Mouse (Mus musculus) cerebral cortex, adult 2 months (tissue): Measurements from ENCODE around the gene Eng.

Source experiments
- WGBS: fragments of 180-500 bp; shearing (Covaris S2); methylation state at CpG from one replicate; pipeline ENCODE4 v1.1.7; 2018; 5-methylcytosine and 5-hydroxymethylcytosine counted together

Eng gene

DNA sequence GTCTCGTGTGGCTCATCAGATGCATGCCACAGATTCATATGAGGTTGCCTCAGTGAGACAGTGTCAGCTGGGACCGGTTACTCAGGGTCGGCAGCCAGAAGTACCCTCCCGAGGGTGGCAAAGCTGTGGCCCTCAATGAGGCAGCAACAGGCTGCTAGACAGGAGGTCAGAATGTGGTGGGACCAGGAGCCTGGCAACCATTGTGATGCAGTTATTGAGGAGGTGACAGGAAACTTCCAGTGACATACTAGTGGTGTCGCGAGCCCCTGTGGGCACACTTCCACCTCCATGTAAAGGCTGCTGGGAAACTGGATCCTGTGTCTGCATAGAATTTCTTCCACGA lies 24.9 kb upstream of the Eng start, which contains the start of gene Ak1:
Gene Ak1, plus strand, starts transcription at position 242 of the 343 bp plus-strand sequence.
- 41% methylated on average over 7 of the region's 7 CpGs for WGBS

DNA sequence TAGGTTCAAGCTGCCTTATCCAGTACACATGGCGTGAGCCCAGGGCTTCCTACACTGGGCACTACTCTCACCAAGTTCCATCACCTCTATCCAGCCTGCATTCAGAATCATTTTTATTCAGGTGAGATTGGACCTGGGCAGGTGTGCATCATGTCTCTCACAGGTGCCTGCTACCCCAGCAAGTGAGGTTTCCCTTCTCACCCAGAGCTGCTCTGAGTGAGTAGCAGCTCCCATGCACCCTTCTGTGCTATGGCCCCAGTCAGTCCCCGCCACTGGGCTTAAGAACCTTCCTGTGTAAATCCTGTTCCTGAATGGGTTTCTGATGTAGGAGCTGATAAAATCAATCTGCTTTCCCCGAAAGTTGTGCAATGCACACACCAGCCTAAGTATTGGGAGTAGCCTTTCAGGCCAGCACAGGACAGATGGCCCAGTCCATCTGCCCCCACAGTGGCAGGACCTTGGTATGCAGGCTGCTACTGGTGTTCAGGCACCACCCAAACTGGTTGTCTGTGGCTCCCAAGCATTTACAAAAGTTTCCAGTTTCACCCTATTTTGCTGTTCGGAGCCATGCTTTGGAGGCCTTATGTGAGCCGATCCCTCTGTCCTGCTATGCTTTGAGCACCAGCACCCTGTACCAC lies 22.2 kb upstream of the Eng start:
- WGBS, result 87% methylated on average over 5 of the region's 5 CpGs

DNA sequence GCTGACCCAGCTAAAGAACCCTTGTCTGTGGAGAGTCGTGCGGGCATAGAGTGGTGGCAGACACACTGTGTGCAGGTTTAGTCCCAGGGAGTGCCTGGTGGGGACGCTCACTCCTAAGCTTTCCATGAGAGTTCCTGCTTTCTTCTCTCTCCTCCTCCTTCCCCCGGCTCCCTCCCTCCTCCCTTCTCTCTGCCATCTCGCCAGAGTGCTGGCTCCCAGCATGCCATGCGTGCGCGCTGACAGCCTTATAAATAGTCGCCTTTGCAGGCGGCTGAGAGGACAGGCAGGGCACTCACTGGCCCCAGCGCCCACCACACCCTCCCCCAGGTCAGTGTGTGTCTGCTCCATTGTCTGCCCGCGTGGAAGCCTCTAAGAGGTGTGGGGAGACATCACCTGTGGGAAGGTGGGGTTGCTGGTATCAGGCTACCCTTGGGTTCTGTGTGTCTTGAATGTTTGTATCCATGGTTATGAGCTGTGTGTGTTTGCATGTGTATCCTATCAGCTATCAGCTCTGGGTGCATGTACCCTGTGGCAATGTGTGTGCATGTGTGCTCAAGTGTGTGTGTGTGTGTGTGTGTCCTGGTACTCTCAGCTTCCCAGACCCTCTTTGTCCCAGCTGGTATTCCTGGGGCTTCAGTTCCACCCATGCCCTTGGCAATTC lies 21.1 kb upstream of the Eng start:
- 5% methylated on average over 13 of the region's 13 CpGs for WGBS

DNA sequence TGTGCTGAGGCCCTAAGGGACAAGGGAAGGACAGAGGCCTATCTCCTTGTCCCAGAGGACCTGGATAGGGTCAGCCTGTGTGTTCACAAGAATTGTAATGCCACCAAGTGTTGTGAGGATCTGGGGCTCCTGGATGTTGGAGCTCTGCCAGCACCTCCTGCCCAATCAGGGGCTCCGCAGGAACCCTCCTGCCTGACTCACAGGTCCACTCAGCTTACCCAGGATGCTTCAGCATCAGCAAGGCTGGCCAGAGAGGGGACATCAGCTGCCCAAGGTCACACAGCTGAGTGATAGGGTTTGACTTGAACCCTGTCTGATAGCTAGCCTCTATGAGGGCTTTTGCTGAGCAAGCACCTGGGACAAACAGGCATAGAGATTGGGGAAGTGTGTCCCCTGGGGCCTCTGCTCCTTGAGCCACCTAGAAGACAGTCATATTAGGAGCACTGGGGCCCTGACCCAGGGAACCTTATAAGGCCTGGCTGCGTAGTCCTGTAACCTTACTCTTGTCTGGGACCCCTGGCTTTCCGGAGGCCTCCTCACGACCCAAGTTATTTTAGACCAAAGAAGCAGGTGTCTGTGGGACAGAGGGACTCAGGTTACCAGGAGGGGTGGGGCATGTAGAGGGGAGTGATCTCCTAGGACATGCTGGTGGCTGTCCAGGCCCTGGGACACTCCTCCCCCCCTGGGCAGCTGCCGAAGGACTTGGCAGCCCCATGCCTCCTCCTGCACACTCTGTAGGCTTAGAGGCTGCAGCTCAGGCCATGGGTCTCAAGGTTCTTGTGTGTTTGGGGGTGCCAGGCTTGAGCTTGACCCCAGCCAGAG lies 20.3 kb upstream of the Eng start:
- whole genome bisulfite sequencing, result 31% methylated on average over 5 of the region's 5 CpGs

DNA sequence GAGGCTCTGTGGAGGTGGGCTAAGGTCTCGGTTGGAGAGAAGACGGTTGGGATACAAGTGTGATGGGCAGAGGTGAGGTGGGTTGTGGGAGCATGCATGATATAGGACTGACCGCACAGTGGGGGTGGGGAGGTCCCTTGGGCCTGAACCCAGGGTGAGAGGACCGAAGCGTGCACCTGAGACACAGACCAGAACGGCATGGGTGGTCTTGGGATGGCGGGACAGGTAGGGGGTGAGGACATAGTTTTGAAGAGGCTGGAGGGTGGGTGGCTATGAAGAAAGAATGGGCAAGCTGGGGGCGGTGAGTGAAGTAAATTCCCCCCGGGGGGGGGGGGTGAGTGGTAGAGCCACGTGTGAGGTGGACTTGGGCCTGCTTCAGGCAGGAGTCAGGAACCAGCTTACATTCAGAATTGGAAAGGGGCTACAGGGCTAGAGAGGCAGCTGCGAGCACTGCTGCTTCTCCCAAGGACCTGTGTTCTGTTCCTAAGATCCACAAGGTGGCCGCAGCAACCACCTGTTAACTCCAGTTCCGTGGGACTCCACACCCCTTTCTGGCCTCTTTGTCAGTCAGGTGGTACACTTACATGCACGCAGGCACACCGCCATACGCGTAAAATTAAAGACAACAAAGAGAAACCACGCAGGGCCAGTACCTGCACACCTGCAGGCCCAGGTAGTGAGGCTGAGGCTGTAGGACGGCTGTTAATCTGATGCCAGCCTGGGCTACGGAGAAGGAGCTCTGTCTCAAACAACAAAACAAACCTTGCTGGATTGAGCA lies 18.9 kb upstream of the Eng start:
- 58% methylated on average over 20 of the region's 20 CpGs for WGBS

DNA sequence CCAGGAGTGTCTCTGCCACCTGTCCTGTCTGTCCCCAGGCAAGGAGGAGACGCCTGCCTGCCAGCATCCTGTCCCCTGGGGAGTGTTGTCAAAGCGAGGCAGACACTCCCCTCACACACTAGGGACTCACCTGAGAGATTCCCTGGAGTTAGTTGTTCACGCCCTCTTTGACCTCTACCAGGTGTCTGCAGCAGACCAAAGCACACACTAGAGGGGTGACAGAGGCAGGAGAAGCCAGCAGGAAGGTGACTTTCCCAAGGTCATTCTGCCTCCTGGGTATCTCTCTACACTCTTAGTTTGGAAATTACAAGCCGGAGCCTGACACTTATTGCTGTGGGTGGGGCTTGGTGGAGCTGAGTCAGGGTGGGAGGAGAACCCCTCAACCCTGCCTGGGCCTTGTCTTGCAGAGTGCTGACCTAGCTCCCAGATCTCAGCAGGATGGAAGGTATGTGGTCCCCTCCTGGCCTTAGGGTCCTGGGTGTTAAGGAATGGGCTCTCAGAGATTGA lies 18.3 kb upstream of the Eng start:
- WGBS, result 60% methylated on average over 4 of the region's 4 CpGs

DNA sequence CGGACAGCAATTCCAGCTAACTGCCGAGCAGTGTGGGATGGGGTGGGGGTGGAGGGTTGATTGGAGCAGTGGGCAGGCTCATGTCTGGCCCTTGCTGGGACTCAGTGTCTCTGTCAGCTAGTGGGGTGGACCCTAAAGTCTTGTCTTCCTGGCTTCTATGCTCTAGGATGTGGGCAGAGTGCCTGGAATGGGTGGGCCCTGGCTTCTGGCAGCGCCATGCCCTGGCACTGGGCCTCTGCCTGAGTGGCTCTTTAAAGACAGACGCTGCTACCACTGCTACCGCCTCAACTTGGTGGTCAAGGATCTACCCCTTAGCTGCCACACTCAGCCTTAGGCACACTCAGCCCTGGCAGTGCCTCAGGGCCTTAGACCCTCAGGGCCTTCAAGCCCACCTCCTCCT lies 17.7 kb upstream of the Eng start:
- WGBS, result 3% methylated on average over 5 of the region's 5 CpGs

DNA sequence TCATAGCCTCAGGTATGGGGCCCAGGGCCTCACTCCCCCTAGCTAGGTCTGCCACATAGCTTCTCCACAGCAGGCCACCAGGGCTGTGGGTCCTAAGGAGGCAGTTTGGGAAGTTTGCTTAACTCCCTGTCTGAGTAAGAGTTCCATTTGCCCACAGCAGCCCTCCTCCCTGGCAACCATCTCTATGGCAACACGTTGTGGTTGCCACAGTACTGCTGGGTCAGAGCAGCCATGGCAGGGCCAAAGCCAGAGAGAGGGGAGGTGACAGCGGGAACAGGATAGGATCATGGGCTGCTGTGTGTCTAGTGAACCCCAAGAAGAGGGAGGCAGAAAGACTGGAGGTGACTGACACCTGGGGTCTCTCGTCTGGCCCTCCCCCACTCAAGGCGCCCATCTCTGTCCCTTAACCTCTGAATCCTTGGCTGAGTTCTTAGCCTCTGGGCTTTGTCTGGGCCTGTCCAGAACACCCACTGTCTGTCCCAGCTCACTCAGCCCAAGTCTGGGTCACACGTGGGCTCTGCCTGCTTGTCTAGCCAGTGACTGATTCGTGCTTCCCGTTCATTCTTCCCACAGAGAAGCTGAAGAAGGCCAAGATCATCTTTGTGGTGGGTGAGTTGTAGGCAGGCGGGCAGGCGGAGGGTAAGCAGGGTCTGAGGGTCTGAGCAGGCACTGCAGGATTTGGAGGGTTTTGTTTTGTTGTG lies 17.0 kb upstream of the Eng start:
- 40% methylated on average over 9 of the region's 9 CpGs for WGBS

DNA sequence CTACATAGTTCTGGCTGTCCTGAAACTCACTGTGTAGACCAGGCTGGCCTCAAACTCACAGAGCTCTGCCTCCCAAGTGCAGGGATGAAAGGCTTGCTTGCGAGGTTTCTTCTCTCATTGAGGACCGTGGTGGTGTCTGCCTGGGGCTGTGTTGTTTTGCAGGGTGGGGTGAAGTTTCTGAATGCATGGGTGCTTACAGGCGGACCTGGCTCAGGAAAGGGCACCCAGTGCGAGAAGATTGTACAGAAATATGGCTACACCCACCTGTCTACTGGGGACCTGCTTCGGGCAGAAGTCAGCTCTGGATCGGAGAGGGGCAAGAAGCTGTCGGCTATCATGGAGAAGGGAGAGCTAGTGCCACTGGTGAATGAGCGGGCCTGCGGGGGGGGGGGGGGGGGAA lies 16.4 kb upstream of the Eng start:
- WGBS, result 76% methylated on average over 8 of the region's 9 CpGs

DNA sequence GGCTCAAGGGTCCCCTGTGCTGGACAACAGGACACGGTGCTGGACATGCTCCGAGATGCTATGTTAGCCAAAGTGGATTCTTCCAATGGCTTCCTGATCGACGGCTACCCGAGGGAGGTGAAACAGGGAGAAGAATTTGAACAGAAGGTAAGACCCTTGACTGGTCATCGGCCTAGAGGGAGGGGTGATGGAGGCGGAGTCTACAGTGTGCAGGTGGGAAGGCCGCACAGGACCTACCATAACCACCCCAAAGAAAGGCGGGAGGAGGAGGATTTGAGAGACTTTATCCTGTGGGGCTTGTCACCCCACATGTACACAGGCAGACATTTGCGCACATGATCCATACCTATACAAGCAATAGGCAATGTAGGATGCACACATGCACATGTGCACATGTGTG lies 15.3 kb upstream of the Eng start:
- WGBS, result 86% methylated on average over 10 of the region's 10 CpGs

DNA sequence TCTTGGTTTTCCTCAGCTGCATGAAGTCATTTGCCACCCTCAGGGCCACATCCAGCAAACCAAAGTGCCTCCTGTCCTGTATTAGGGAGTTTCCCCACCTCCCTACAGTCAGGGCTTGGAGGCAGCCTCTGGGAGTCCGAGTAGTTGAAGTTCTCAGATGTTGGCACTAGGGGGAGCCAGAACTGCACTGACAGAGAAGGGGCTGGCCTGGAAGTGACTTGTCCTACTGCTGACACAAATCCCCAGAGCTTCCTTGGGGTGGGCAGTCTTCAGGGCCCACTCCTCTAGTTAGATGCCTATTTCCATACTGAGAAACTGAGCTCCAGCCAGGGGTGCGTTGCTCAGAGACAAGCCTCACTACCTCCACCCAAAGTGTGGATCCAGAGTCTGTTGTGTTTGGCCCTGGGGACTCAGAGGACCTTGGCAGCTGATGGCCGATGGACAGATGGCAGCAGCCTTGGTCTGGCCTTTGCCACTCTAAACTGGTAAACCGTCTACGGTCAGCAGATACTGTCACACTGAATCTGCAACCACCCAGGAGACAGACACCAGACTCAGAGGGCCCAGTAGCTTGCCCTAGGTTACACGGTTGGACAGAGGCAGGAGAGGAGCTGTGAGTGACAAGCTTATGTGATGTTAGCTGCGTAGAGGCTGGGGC lies 14.5 kb upstream of the Eng start:
- 50% methylated on average over 7 of the region's 7 CpGs for WGBS

DNA sequence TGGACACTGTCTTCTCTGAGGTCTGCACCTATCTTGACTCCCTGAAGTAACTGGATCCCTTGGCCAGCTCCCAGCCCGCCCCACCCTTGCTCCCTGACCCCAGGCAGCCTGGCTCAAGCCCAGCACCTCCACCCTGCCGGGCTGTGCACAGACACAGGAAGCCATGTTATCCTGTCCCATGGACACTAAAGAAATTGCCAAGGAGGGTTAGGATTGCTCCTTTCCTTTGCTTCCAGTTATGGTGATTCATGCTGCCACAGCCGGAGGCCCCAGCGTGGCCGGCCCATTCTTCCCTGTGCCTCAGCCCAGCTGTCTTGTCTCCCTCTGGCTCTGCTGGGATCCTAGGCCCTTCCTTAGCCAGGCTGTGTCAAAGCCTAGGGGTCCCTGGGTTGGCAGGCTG lies 12.7 kb upstream of the Eng start:
- WGBS, result 60% methylated on average over 5 of the region's 5 CpGs

DNA sequence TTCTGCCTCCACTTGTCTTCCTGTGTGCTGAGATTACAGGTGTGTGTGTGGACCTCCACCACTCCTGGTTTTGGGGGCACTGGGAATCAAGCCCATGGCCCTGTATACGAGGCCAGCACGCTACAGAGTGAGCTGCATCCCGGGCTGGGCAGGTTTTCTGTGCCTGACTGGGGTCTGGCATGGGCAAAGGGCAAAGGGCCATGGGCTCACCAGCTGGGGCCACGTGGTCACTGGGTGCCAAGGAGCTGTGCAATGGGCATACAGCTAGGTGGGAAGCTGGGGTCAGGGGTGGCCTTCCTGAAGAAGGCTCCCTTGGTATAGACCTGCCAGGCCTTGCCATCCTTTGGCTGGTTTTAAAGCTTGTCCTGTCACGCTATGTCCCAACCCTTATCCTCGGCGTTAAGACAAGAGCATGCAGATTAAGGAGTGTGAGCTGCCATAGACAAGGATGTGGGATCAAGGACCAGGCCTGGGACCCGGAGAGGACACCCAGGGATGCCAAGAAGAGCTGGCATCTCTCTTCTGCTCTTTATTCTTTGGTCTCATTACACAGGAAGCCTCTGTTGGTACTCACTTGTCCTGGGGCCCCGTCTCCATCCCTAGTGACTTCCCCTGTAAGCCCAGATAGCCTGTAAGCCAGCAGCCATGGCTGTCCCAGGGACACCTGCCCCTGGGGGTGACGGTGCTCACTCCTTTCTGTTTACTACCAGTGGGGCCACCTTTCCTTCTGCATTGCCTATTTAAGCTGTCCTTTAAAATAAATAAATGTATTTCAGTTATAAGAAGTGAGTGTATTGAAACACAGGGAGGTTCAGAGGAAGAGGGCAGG lies 11.9 kb upstream of the Eng start:
- WGBS, result 86% methylated on average over 10 of the region's 10 CpGs

DNA sequence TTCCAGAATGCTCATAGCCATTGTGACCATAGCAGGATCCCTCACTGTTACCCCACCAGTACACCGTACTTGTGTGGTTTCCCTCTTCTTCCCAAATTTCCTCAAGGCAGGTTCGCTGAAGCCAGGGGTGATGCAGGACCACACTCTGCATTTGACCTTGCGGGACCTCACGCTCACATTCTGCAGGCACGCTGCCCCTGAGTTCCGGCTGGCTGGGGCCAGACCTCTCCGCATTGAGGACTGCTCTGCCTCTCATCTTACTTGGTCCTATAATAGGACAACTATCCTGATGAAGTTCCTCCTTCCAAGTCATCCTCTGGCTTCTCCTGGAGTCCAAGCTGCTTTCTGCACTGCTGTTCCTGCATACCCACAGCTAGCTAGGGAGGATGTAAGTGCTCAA lies 9.8 kb upstream of the Eng start:
- 91% methylated on average over 7 of the region's 7 CpGs for WGBS

DNA sequence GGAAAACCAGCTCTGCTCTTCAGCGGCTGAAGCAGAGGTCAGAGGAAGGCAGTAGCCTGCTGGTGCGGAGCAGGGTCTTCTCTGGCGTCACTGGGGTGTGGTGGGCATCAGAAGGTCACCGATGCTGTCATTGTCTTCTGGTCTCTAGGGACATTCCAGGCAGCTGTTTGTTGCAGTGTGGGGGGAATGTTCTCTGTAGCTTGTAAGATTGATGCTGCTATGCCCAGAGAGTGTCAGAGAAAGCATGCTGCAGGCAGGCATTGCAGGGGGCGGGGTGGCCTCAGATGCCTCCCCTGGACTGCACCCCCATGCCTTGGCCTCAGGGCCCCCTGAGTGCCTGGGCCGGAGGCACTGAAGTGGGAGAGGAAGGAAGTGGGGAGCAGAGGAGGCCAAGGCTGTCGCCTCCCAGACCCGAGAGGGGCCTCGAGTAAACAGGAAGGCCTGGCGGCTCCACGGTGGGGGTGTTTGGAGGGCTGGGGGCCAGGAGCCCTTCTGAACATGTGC lies 8.6 kb upstream of the Eng start:
- WGBS, result 55% methylated on average over 11 of the region's 11 CpGs

DNA sequence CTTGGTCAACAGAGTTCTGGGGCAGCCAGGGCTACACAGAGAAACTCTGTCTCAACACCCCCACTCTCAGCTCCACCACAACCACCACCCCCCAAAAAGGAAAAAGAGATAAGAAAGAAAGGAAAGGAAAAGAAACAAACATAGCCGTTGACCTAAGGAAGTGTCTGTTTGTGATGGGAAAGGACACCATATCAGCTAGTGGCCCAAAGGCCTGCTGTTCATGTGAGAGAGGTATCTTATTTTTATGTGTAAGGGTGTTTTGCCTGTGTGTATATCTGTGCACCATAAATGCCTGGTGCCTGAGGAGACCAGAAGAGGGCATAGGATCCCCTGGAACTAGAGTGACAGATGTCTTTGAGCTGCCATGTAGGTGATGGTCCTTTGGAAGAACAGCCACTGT lies 6.8 kb upstream of the Eng start:
- 84% methylated on average over 1 of the region's 1 CpGs for WGBS

DNA sequence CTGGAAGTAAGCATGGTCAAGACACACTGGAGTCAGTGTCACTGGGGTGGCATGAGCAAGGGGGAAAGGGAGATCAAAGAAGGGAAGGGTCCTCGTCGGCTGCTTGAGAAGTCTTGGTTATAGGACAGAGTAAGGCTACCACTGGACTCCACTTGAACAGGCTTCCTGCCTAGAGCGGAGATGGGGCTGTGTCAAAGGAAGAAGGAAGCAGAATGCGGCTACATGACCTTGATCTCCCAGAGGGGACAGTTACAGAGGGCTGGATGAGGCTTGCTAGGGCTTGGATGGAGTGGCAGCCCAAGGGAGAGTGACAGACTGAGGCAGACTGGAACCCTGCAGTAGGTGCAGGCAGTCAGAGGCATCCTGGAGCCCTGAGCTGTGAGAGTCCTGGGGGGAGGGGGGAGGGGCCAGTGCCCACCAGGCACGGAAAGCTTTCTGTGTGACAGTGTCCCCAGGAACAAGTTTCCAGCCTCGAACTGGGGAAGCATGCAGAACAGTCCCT lies 5.8 kb upstream of the Eng start:
- WGBS, result 70% methylated on average over 6 of the region's 6 CpGs

DNA sequence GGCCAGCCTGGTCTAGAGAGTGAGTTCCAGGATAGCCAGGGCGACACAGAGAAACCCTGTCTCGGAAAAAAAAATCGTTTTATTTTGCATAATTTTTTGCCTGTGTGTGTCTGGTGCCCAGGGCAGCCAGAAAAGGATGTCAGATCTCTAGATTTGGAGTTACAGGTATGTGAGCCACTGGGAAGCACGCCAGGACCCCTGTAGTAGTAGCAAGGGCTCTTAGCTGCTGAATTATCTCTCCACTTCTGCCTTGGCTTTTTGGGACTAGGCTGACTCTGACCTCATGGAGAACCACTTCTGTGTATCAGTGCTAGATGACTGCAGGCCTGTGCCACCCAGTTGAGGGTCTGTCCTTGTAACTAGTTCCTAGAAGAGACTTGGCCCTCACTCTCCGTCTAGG lies 4.6 kb upstream of the Eng start:
- 84% methylated on average over 5 of the region's 5 CpGs for WGBS

DNA sequence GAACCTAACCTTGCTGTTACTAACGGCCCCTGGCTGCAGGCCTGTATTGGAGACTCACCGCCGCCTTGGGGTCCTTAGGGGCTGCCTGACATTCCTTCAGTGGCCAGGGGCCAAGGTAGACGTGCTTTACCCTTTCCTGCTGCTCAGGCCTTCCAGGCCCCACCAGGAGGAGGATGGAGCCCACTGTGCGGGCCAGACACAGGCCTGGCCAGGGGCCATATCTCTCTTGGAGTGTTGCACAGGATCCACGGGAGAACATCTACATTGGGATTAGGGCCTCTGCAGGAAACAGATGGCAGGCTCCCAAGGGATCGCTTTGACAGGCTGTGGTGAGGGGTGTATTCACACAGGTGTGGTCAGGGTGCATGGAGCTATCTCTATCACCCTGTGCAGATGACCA lies 3.6 kb upstream of the Eng start:
- WGBS, result 74% methylated on average over 7 of the region's 7 CpGs

DNA sequence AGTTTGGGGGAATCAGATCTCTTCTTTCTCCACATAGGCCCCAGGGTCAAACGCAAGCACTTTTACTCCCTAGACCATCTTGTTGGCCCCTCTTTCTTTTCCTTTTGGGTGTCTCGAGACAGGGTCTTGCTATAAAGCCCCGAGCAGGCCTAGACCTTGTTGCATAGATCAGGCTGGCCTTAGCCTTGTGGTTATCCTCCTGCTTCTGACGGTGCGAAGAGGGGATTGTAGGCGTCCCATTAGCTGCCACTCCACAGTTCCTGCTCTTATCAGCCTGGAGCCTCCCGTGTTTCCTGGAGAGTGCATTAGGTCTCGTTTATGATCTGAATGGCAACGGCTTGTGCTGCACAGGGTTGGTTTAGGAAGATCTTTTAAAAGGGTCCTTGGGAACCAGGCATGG lies 2.3 kb upstream of the Eng start:
- WGBS, result 90% methylated on average over 9 of the region's 9 CpGs
